Mouse (Mus musculus) 3T3-L1 (cell line): ENCODE results near the gene Nme2.
A peak's percentile ranks its signal among the peaks of the same experiment; 100 is the strongest.

ENCODE experiments used
- DNase-seq: peaks from one replicate; pipeline ENCODE4 v3.0.0-alpha.2; 2015; ENCODE audit warnings: low read depth, low spot score

Gene Nme2

DNA sequence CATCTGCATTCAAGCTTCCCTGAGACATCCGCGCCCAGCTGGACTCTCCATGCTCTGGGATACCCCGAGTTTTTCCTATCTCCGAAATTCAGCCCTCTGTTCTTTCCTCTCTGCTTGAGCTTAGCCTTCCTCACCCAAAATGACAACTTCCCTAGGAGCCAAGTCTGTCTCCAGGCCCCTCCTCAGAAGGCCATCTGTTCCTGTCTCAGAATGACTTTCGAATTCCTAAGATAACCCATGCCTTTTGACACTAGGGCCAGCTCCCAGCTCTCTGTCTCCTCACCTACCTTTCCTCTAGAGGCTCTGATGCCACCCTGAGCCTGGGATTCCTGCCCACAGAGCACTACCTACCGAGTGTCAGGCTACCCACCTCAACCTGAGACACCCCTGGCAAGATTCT, at the start of gene Nme2:
Gene Nme2, minus strand, starts transcription at position 101 of the 400 bp plus-strand sequence.
- DNase-seq: no peak

DNA sequence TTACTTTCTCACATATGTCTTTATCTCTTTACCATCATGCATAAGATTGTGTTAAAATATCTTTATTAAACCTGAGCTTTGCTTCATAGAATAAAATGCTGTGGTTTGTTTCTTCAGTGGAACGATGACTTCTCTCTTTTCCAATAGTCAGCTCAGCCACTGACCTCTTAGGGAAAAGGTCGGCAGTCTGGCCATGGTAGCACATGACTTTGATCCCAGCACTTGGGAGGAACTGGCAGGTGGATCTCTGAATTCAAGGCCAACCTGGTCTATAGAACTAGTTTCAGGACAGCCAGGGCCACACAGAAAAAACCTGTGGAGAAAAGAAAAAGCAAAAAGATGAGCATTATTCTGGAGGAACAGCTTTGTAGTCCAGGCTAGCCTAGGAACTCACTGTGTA, 47.3 kb upstream of the Nme2 start:
- DNase-seq: no peak

DNA sequence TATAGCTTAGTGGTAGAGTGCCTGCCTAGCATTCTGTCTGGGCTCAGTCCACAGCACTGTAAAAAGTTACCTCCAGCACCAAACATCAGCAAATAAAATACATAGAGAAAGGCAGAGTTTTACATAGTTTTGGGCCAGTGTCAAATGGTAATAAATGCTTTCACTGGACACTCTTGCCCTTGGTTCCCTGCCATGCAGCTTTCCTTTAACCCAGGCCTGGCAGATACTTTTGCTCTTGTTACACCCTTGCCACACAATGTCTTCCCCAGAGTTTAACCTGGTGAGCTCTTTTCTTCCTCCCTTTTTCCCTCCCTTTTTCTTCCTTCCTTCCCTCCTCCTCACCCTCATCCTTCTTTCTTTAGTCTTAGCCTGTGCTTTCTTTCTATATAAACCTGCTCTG, 43.2 kb upstream of the Nme2 start:
- DNase-seq: no peak

GRCm38 (mm10) chr11:93997141-93997775, 41.2 kb upstream of the Nme2 start:
- DNase-seq: peak; percentile 68

DNA sequence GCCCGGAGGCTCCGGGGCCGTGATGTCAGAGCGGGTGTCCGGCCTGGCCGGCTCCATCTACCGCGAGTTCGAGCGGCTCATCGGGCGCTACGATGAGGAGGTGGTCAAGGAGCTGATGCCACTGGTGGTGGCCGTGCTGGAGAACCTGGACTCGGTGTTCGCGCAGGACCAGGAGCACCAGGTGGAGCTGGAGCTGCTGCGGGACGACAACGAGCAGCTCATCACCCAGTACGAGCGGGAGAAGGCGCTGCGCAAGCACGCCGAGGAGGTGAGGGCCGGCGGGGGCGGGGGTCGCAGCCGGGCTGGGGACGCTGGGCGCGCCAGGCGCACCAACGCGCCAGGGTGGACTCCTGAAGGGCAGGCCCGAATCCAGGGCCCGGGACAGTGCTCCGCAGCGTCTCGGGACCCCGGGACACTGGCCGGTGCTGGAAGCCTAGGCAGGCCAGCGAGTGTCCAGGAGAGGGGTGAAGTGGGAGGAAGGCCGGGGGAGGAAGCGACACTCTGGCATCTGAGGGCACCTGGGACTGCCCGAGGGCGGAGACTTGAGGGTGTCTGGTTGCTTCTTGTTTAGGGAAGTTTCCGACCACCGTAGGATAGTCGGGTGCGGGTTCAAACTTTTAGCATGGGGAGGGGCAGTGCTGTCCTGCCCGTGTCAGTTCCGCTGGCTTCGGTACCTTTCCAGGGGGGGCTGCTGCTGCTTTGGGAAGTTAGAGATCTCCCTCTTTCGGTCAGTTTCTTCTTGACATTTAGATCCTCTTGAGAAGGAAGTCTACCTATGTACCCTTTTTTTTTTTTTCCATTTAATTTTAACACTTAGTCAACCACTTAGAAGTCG, 40.5 kb upstream of the Nme2 start:
- DNase-seq: peak; percentile 68

DNA sequence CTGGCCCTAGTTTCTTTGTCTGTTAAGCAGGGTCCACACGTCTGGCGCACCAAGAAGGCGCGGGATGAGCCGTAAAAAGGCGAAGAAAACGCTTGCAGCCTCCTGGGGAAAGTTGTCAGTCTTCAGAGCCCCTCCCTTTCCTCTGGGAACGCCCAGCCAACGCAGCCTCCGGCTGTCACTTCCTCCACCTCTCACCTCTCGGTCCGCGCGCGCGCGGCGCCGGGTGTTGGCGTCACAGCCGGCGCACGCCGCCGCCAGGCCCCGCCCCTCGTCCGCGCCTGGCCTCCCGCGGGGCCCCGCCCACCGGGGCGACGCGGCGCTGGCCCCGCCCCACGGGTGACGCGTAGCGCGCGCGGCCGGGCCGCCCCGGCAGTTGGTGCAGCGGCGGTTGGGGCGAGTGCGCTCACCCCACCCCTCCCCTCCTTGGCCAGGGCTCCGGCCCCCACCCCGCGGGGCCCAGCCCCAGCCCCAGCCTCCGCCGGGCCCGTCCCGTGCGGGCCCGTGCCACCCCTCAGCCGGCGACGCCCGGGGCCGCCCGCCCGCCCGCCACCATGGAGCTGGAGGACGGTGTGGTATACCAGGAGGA, 39.8 kb upstream of the Nme2 start, which contains the start of gene Spag9:
Gene Spag9, plus strand, starts transcription at position 372 of the 586 bp plus-strand sequence.
- peak; percentile 98 for DNase-seq

- DNase-seq: peak; percentile 100
These were observed 39.2 kb upstream of the Nme2 start for GRCm38 (mm10) chr11:93995111-93995719.

- no peak for DNase-seq
These were observed 38.5 kb upstream of the Nme2 start for GRCm38 (mm10) chr11:93994531-93994930.

DNA sequence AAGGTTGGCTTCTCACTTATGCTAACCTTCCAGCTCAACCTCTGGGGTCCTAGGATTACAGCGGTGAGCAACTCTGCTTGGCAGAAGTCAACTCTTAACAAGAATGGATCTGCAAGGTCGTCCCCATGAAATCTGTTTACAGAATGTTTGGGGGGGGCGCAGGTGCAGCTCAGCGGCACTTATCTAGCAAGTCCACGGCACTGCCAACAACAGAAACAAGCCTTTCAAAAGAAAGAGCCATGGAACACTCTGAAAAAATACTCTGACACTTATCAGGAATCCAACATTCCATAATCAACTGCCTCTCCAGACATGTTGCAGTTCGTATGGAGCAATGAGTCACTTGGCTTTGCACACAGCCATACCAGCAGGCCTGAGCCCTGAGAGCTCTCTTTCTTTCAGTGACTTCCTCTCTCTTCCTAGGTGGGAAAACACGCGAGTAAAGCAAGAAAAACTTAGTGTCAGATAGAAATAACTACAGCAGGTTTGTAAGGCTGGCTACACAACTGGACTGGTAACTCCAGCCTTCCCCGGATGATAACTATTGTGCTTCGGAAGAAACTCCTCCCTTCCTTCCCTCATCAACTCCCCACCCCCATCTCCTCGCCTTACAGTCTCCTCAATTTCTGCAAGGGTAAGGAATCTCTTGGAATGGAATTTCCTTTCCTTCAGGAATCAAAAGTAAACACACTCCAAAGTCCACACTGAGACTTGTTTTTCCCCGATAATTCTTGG, 32.4 kb upstream of the Nme2 start:
- peak; percentile 75 for DNase-seq

GRCm38 (mm10) chr11:93987625-93988327, 31.7 kb upstream of the Nme2 start:
- peak; percentile 37 for DNase-seq

GRCm38 (mm10) chr11:93987026-93987425, 31.0 kb upstream of the Nme2 start:
- no peak for DNase-seq

DNA sequence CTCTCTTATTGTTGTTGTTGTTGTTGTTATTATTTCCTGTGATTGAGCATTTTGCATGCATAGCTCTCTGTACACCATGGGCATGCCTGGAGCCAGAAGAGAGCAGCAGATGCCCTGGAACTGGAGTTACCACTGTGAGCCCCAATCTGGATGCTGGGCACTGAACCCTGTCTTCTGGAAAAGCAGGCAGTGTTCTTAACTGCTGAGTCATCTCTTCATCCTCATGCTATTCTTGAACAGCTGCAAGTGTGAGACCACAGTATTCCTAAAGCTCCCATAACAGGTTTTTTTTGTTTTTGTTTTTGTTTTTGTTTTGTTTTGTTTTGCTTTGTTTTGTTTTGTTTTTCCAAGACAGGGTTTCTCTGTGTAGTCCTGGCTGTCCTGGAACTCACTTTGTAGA, 30.2 kb upstream of the Nme2 start:
- no peak for DNase-seq

DNA sequence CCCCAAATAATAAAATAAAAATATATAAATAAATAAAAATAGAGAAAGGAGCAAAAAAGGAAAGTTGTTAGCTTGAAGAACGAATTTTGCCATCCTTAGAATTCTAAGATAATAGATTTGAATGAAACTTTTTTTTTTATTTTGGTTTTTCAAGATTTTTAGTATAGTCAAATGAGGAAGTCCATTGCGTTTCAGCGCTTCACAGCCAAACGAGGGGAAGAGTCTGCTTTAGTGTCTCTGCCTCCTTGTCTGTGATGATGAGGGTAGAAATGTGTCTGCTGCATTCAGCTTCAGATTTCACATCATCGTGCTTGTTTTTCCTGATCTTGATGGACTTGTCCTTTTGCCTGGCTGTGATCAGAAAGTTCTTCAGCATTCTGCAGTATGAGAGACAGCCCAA, 29.2 kb upstream of the Nme2 start:
- DNase-seq: no peak

DNA sequence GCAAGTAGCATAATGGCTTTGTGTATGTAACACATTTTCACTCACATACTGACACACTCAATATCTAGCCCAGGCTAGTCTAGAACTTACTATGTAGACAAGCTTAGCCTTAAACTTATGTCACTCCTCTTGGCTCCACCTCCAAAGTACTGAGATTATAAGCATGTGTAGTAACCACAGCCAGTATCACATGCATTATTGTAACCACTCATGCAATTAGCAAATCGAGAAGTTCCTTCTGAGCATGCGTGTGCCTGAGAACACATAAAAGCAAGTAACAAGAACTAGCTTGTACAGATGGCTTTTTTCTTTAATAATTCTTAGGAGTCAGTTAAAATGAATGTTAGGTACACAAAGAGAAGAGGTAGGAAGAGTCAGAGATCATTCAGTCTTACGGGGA, 28.6 kb upstream of the Nme2 start:
- DNase-seq: no peak

DNA sequence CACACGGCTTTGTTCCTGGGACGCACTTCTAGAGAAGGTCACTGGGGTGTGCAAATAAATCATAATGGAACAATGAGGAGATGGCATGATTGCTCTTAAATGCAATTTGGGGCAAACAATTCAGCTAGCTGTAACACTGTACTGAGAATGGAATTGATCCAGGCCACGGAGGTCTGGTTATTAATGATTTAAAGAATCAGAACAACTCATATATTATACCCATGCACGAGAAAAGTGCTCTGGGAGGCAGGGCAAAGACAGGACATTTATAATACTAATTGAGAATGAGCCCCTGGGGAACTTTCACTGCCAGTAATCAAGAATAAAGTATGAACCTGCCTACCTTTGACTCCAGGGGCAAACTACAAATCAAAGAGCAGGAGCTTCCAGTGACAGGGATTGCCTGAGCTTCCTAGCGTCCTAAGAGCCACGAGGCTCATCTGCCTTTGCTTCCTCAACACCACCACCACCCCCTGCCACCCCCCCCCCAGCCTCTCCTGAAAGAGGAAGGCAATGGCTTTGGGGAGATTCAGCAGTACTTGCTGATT, 23.5 kb upstream of the Nme2 start:
- no peak for DNase-seq

- DNase-seq: no peak
These were observed 16.9 kb upstream of the Nme2 start for GRCm38 (mm10) chr11:93972951-93973350.

- DNase-seq: no peak
These were observed 13.7 kb upstream of the Nme2 start for GRCm38 (mm10) chr11:93969799-93970198.

DNA sequence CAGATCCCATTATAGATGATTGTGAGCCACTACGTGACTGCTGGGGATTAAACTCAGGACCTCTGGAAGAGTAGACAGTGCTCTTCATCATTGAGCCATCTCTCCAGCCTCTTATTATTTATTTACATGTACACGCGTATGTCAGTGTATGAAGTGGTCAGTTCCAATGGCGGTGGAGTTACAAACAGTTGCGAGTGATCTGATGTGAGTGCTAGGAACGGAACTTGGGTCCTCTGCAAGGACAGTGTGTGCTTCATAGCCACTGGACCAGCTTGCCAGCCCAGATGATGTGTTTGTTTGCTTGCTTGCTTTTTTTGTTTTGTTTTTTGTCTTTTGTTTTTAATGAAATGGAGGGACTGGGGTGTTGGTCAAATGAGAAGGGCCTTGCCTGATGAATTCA, 13.1 kb upstream of the Nme2 start:
- no peak for DNase-seq

DNA sequence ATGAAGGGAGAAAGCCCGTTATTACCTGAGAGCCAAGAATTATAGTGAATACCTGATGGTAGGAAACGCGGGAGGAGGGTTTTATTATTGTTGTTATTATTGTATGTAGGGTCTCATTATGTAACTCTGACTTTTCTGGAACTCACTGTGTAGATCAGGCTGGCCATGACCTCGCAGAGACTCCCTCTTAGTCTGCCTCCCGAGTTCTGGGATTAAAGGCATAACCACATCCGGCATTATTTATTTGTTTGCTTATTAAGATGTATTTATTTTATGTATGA, 12.7 kb upstream of the Nme2 start:
- no peak for DNase-seq

DNA sequence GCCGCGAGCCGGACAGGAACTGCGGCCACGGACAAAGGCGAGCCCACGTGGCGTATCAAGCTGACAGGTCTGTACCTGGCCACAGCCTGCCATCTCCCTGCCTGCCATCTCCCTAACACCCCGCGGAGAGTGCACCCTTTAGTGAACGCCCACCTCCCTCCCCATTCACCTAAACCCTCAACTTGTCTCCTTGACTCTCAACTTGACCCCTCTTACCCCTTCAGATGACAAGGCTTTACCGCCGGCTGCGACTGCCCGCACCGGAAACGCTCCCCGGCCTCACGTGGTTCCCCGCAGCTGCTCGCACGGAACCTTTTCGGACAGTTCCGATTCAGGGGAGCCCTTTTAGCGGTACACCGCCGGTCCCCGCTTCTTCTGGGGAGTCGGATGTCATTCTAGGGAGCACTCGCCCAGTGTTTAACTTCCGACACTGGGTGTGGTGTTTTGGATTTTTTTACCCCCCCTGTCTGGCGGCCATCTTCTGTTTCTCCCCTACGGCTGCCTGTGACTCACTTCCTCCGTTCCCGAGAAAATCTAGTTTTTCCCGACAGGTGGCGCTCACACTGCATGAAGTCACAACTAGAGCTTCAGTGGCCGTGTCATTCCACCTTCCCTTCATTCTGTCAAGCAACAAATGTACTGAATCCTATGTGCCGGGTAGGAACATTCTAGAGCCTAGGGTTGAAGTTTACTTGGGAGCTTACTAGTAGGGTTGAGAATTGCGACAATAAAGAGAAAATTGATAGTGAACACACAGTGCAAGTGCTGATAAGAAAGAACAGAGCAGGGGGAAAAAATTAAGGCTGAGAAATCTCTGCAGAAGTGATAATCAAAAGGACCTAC, 12.2 kb upstream of the Nme2 start, which contains the start of the genes Gm20390 and Nme1:
Gene Gm20390, minus strand, starts transcription at position 289 of the 843 bp plus-strand sequence.
Gene Nme1, minus strand, starts transcription at position 517 of the 843 bp plus-strand sequence.
- peak; percentile 98 for DNase-seq
